Mouse (Mus musculus) thymus, adult 2 months (tissue): Measurements from ENCODE around the gene Bcl2l2.

ENCODE experiments used
- CTCF ChIP-seq: fragments of 200-500 bp; IDR thresholded peaks from 2 replicates; pipeline ENCODE4 v1.5.1; 2012; ENCODE audit warnings: mild to moderate bottlenecking, control low read depth, low read length, moderate library complexity, borderline replicate concordance; ENCODE audit not compliant: control insufficient read depth, poor library complexity, insufficient read depth; ENCODE audit errors: extremely low read depth
- POLR2A ChIP-seq: fragments of 200-500 bp; IDR thresholded peaks from 2 replicates; pipeline ENCODE4 v1.6.1; 2012; ENCODE audit warnings: mild to moderate bottlenecking, low read length, control low read depth, moderate library complexity; ENCODE audit not compliant: control insufficient read depth, poor library complexity, insufficient read depth; ENCODE audit errors: extremely low read depth

GRCm38 (mm10) chr14:54937361-54938182, 54.4 kb downstream of the Bcl2l2 start:
- TF ChIP-seq CTCF (no peak), POLR2A (no peak)
